17 mouse cellular contexts compared by ENCODE assay signal in the genomic region with DNA sequence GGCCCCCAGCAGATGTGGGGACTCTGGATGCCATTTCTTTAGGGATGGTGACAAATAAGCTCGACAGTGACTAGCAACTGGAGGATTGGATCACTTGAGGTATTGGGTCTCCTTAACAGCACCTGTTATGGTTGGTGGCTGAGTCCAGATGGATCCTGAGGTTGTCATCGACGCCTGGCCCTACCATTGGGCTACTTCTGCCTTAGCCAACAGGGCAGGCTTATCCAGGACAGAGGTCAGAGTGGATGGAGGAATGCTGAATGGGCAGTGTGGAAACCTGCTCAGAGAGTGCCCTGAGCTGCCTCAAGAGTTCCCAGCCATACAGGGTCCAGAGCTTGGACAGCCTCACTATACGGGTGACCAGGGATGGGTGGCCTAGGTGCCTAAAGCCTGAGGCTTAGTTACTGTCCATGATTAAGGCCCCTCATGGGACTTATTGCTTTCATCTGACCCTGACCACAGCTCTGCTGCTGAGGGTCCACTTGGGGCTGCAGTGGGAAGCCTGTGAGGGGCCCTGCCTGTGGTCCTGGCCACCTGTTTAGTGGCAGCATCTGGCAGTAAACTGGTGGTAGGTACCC. TPM values are rescaled to one million over a fixed set of nuclear protein-coding genes. Genes with fewer than 3 reads are reported as not detected.
A peak's percentile ranks its signal among the peaks of the same experiment; 100 is the strongest.
DNase-seq lines count a peak whose midpoint lies in the region; ATAC-seq and TF ChIP-seq lines count a peak whose summit lies in the region.
"Had no signal": no experiment of that assay in that cellular context is flagged by ENCODE, and none has a peak within 500 bp of the region (broad histone marks: within the 10 kb centered on the region; RNA-seq: fewer than 3 reads in every experiment).

No protein-coding gene starts in this region.

- peaks cover 34% of the 10 kb centered on the region for H3K79me2 ChIP-seq in C2C12 (ENCODE audit: control insufficient read depth, insufficient read depth)

- 0 out of 2 replicates have a peak, but pooled peaks have one; percentile 5 for ATAC-seq in embryonic facial prominence, embryonic 13.5 days (ENCODE audit: insufficient number of reproducible peaks, insufficient read depth, low FRiP score, low TSS enrichment, low read depth)
- no peak for ATAC-seq in limb, embryonic 12.5 days (ENCODE audit: insufficient number of reproducible peaks, insufficient read depth, low FRiP score, low TSS enrichment, low read depth)
- peak; percentile 15 for ATAC-seq in liver, postnatal 0 days
- ATAC-seq: Patski had no signal

- H3K36me3 ChIP-seq in embryonic facial prominence, embryonic 13.5 days, result peaks cover 60% of the 10 kb centered on the region
- peaks cover 81% of the 10 kb centered on the region for H3K36me3 ChIP-seq in embryonic facial prominence, embryonic 10.5 days (replicated peaks)
- H3K36me3 ChIP-seq in limb, embryonic 12.5 days, result peaks cover 70% of the 10 kb centered on the region
- H3K36me3 ChIP-seq in limb, embryonic 10.5 days, result peaks cover 74% of the 10 kb centered on the region
- peaks cover 43% of the 10 kb centered on the region for H3K36me3 ChIP-seq in C2C12 (ENCODE audit: control insufficient read depth, insufficient read depth)
- H3K36me3 ChIP-seq in liver, postnatal 0 days (replicated peaks; ENCODE audit: insufficient read depth, low read length), result peaks cover 33% of the 10 kb centered on the region

- 0 out of 2 replicates have a peak overlapping the region, but pooled peaks have one; percentile 11 for H3K9ac ChIP-seq in embryonic facial prominence, embryonic 13.5 days
- no peak overlapping the region for H3K9ac ChIP-seq in limb, embryonic 12.5 days (replicated peaks)
- H3K9ac ChIP-seq in liver, postnatal 0 days (replicated peaks), result no peak overlapping the region
- H3K9ac ChIP-seq: hindbrain, embryonic 14.5 days; limb, embryonic 13.5 days had no signal

- 0 out of 2 replicates have a peak overlapping the region, but pooled peaks have one; percentile 16 for H3K27ac ChIP-seq in embryonic facial prominence, embryonic 13.5 days
- H3K27ac ChIP-seq in embryonic facial prominence, embryonic 10.5 days (replicated peaks), result no peak overlapping the region
- 0 out of 2 replicates have a peak overlapping the region, but pooled peaks have one; percentile 12 for H3K27ac ChIP-seq in limb, embryonic 12.5 days
- H3K27ac ChIP-seq in limb, embryonic 10.5 days, result no peak overlapping the region
- no peak overlapping the region for H3K27ac ChIP-seq in liver, postnatal 0 days (ENCODE audit: low read depth)
- H3K27ac ChIP-seq: hindbrain, embryonic 14.5 days; limb, embryonic 13.5 days had no signal

- no peak for DNase-seq in embryonic facial prominence, embryonic 10.5 days (ENCODE audit: low spot score)
- DNase-seq in limb, embryonic 10.5 days (ENCODE audit: low spot score), result no peak
- DNase-seq in liver, postnatal 0 days, result no peak
- DNase-seq in urinary bladder, adult 18-20 months (ENCODE audit: low spot score in 2 of 2), result no peak
- no peak for DNase-seq in ovary, postnatal 36 days (ENCODE audit: low spot score)
- DNase-seq: kidney, adult 11 months; layer of hippocampus, adult 9-11 months; spleen, adult 18-20 months; thymus, adult 2 months had no signal

- no peak overlapping the region for H3K4me3 ChIP-seq in embryonic facial prominence, embryonic 13.5 days
- no peak overlapping the region for H3K4me3 ChIP-seq in embryonic facial prominence, embryonic 10.5 days
- no peak overlapping the region for H3K4me3 ChIP-seq in limb, embryonic 12.5 days (replicated peaks)
- H3K4me3 ChIP-seq in limb, embryonic 10.5 days, result no peak overlapping the region
- peak overlapping the region; percentile 6 for H3K4me3 ChIP-seq in C2C12 (ENCODE audit: insufficient read depth, poor library complexity, severe bottlenecking)
- no peak overlapping the region for H3K4me3 ChIP-seq in liver, postnatal 0 days (ENCODE audit: low read depth, low read length)
- H3K4me3 ChIP-seq: limb, embryonic 13.5 days had no signal

- TF ChIP-seq CTCF in C2C12 (IDR thresholded peaks at IDR 0.05; ENCODE audit: control insufficient read depth, insufficient read depth, insufficient read length), result no peak
- no peak for TF ChIP-seq CTCF in liver, postnatal 0 days (IDR thresholded peaks at IDR 0.05; ENCODE audit: low read depth)

- H3K27me3 ChIP-seq in embryonic facial prominence, embryonic 13.5 days, result no peaks in the 10 kb centered on the region
- H3K27me3 ChIP-seq in embryonic facial prominence, embryonic 10.5 days (replicated peaks; ENCODE audit: low read depth, poor library complexity, severe bottlenecking), result no peaks in the 10 kb centered on the region
- H3K27me3 ChIP-seq in limb, embryonic 12.5 days, result no peaks in the 10 kb centered on the region
- H3K27me3 ChIP-seq in limb, embryonic 10.5 days (ENCODE audit: low read depth, poor library complexity, severe bottlenecking), result no peaks in the 10 kb centered on the region
- no peaks in the 10 kb centered on the region for H3K27me3 ChIP-seq in C2C12 (ENCODE audit: control insufficient read depth, insufficient read depth, insufficient read length)
- H3K27me3 ChIP-seq in liver, postnatal 0 days (ENCODE audit: insufficient read depth, low read length), result no peaks in the 10 kb centered on the region
- H3K27me3 ChIP-seq: limb, embryonic 13.5 days; Patski had no signal

- H3K4me1 ChIP-seq in embryonic facial prominence, embryonic 13.5 days, result peaks cover 33% of the 10 kb centered on the region
- peaks cover 62% of the 10 kb centered on the region for H3K4me1 ChIP-seq in embryonic facial prominence, embryonic 10.5 days
- H3K4me1 ChIP-seq in limb, embryonic 12.5 days (replicated peaks), result peaks cover 51% of the 10 kb centered on the region
- peaks cover 63% of the 10 kb centered on the region for H3K4me1 ChIP-seq in limb, embryonic 10.5 days
- peaks cover 15% of the 10 kb centered on the region for H3K4me1 ChIP-seq in liver, postnatal 0 days (ENCODE audit: insufficient read depth)

- TF ChIP-seq EP300 in liver, postnatal 0 days (IDR thresholded peaks at IDR 0.05; ENCODE audit: low read depth), result no peak

- no peaks in the 10 kb centered on the region for H3K9me3 ChIP-seq in embryonic facial prominence, embryonic 13.5 days
- no peaks in the 10 kb centered on the region for H3K9me3 ChIP-seq in embryonic facial prominence, embryonic 10.5 days
- H3K9me3 ChIP-seq in limb, embryonic 12.5 days, result no peaks in the 10 kb centered on the region
- no peaks in the 10 kb centered on the region for H3K9me3 ChIP-seq in limb, embryonic 10.5 days (replicated peaks)
- H3K9me3 ChIP-seq in liver, postnatal 0 days (ENCODE audit: low read length), result no peaks in the 10 kb centered on the region
- H3K9me3 ChIP-seq: limb, embryonic 13.5 days had no signal

- no peak overlapping the region for H3ac ChIP-seq in C2C12 (ENCODE audit: control insufficient read depth, insufficient read length, low read depth)

- H3K4me2 ChIP-seq in embryonic facial prominence, embryonic 13.5 days, result no peak overlapping the region
- no peak overlapping the region for H3K4me2 ChIP-seq in limb, embryonic 12.5 days
- no peak overlapping the region for H3K4me2 ChIP-seq in liver, postnatal 0 days (ENCODE audit: low read depth, low read length)
- H3K4me2 ChIP-seq: hindbrain, embryonic 14.5 days; limb, embryonic 13.5 days had no signal

- 75% methylated on average over 4 of the region's 4 CpGs for WGBS in embryonic facial prominence, embryonic 13.5 days
- 74% methylated on average over 4 of the region's 4 CpGs for WGBS in embryonic facial prominence, embryonic 10.5 days
- WGBS in limb, embryonic 12.5 days, result 76% methylated on average over 4 of the region's 4 CpGs
- WGBS in limb, embryonic 10.5 days, result 76% methylated on average over 4 of the region's 4 CpGs
- WGBS in liver, postnatal 0 days (ENCODE audit: insufficient replicate concordance), result 55% methylated on average over 4 of the region's 4 CpGs

- peaks cover 19% of the 10 kb centered on the region for H3K79me3 ChIP-seq in C2C12 (ENCODE audit: low read depth)

RNA-seq across cellular contexts. Expression of gene Fam69b, which starts 5.8 kb away (rescaled TPM):
- 65.6 and 66.6 TPM in 2 replicates for polyA plus RNA-seq in embryonic facial prominence, embryonic 13.5 days (2015; fragmentation: Nextera tagmentation; extraction: Ambion mirVana)
- 39.9 and 43.8 TPM in 2 replicates for polyA plus RNA-seq in embryonic facial prominence, embryonic 10.5 days (2016; fragmentation: Nextera tagmentation; extraction: Ambion mirVana)
- polyA plus RNA-seq in limb, embryonic 12.5 days (2016; fragmentation: Nextera tagmentation; extraction: Ambion mirVana), result 61.7 and 66.3 TPM in 2 replicates
- 31.3 and 43.3 TPM in 2 replicates for polyA plus RNA-seq in limb, embryonic 10.5 days (2016; fragmentation: Nextera tagmentation; extraction: Ambion mirVana)
- polyA plus RNA-seq in C2C12 (2012; fragmentation: generic; extraction: Trizol), result 8.2 TPM
- 0.48 and 0.56 TPM in 2 replicates for polyA plus RNA-seq in liver, postnatal 0 days (2015; fragmentation: Nextera tagmentation; extraction: Ambion mirVana)

RNA-seq across cellular contexts. Expression of gene Agpat2, which starts 29.8 kb away (rescaled TPM):
- 23.4 and 25.2 TPM in 2 replicates for polyA plus RNA-seq in embryonic facial prominence, embryonic 13.5 days (2015; fragmentation: Nextera tagmentation; extraction: Ambion mirVana)
- 12.4 and 12.9 TPM in 2 replicates for polyA plus RNA-seq in embryonic facial prominence, embryonic 10.5 days (2016; fragmentation: Nextera tagmentation; extraction: Ambion mirVana)
- 17.1 and 18.4 TPM in 2 replicates for polyA plus RNA-seq in limb, embryonic 12.5 days (2016; fragmentation: Nextera tagmentation; extraction: Ambion mirVana)
- 13.2 and 14.5 TPM in 2 replicates for polyA plus RNA-seq in limb, embryonic 10.5 days (2016; fragmentation: Nextera tagmentation; extraction: Ambion mirVana)
- 37.9 TPM for polyA plus RNA-seq in C2C12 (2012; fragmentation: generic; extraction: Trizol)
- polyA plus RNA-seq in liver, postnatal 0 days (2015; fragmentation: Nextera tagmentation; extraction: Ambion mirVana), result 215 and 221 TPM in 2 replicates

RNA-seq across cellular contexts. Expression of gene Lcn4, which starts 37.0 kb away (rescaled TPM):
- polyA plus RNA-seq in embryonic facial prominence, embryonic 13.5 days (2015; fragmentation: Nextera tagmentation; extraction: Ambion mirVana), result not detected in 2 replicates
- polyA plus RNA-seq in embryonic facial prominence, embryonic 10.5 days (2016; fragmentation: Nextera tagmentation; extraction: Ambion mirVana), result not detected in 2 replicates
- polyA plus RNA-seq in limb, embryonic 12.5 days (2016; fragmentation: Nextera tagmentation; extraction: Ambion mirVana), result not detected in 2 replicates
- not detected in 2 replicates for polyA plus RNA-seq in limb, embryonic 10.5 days (2016; fragmentation: Nextera tagmentation; extraction: Ambion mirVana)
- polyA plus RNA-seq in C2C12 (2012; fragmentation: generic; extraction: Trizol), result not detected
- 0.14 TPM in 1 of 2 replicates, not detected in the other for polyA plus RNA-seq in liver, postnatal 0 days (2015; fragmentation: Nextera tagmentation; extraction: Ambion mirVana)
- polyA plus RNA-seq: hindbrain, embryonic 14.5 days; limb, embryonic 13.5 days; lung, embryonic 16.5 days; Patski; stomach, embryonic 14.5 days had no signal

RNA-seq across cellular contexts. Expression of gene Gm20532, which starts 47.6 kb away (rescaled TPM):
- not detected in 2 replicates for polyA plus RNA-seq in embryonic facial prominence, embryonic 13.5 days (2015; fragmentation: Nextera tagmentation; extraction: Ambion mirVana)
- not detected in 2 replicates for polyA plus RNA-seq in embryonic facial prominence, embryonic 10.5 days (2016; fragmentation: Nextera tagmentation; extraction: Ambion mirVana)
- 0.31 TPM in 1 of 2 replicates, not detected in the other for polyA plus RNA-seq in limb, embryonic 12.5 days (2016; fragmentation: Nextera tagmentation; extraction: Ambion mirVana)
- not detected in 2 replicates for polyA plus RNA-seq in limb, embryonic 10.5 days (2016; fragmentation: Nextera tagmentation; extraction: Ambion mirVana)
- polyA plus RNA-seq in C2C12 (2012; fragmentation: generic; extraction: Trizol), result not detected
- not detected in 2 replicates for polyA plus RNA-seq in liver, postnatal 0 days (2015; fragmentation: Nextera tagmentation; extraction: Ambion mirVana)
- polyA plus RNA-seq: hindbrain, embryonic 14.5 days; limb, embryonic 13.5 days; lung, embryonic 16.5 days; Patski; stomach, embryonic 14.5 days; thymus, adult 2 months had no signal

RNA-seq across cellular contexts. Expression of gene Egfl7, which starts 54.2 kb away (rescaled TPM):
- 88.5 and 92.7 TPM in 2 replicates for polyA plus RNA-seq in embryonic facial prominence, embryonic 13.5 days (2015; fragmentation: Nextera tagmentation; extraction: Ambion mirVana)
- polyA plus RNA-seq in embryonic facial prominence, embryonic 10.5 days (2016; fragmentation: Nextera tagmentation; extraction: Ambion mirVana), result 93.2 and 96.6 TPM in 2 replicates
- 77.4 and 82.1 TPM in 2 replicates for polyA plus RNA-seq in limb, embryonic 12.5 days (2016; fragmentation: Nextera tagmentation; extraction: Ambion mirVana)
- polyA plus RNA-seq in limb, embryonic 10.5 days (2016; fragmentation: Nextera tagmentation; extraction: Ambion mirVana), result 96.5 and 97.2 TPM in 2 replicates
- 5.6 TPM for polyA plus RNA-seq in C2C12 (2012; fragmentation: generic; extraction: Trizol)
- 49.6 and 53.0 TPM in 2 replicates for polyA plus RNA-seq in liver, postnatal 0 days (2015; fragmentation: Nextera tagmentation; extraction: Ambion mirVana)

Comparison
In these comparisons a context has a peak if more than half of its experiments do, and no peak if none do; other contexts are left out.
1. H3K27ac ChIP-seq: peak in embryonic facial prominence, embryonic 13.5 days (single experiment) and limb, embryonic 12.5 days (single experiment); none in embryonic facial prominence, embryonic 10.5 days (single experiment), limb, embryonic 10.5 days (single experiment) and liver, postnatal 0 days (single experiment).